Mouse (Mus musculus): ENCODE results near the gene Rxfp2. TPM values are rescaled to one million over a fixed set of nuclear protein-coding genes. Genes with fewer than 3 reads are reported as not detected.

Gene Rxfp2
- polyA plus RNA-seq, 1 experiment from 2014 or later = 0.44 TPM

DNA sequence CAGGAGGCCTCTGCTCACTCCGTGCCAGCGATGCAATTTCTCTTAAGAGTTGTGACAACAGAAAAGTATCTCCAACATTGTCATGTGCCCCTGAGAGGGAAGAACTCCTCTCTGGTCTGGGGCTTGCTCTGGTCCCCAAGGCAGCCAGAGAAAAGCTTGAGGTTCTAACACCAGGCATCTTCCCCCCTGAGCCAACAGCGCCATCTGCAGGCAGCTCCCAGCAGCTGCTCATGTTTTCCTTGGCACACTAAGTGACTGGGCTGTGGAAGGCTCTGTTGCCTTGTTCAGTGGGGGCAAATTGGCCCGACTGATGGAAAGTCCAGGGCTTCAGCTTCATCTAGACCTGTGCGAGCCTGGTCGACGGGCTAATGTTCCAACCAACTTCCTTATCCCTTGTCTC lies 31.5 kb downstream of the Rxfp2 start:
- Histone ChIP-seq H3K27me3 (replicated peaks) (no peaks in the 10 kb centered on the region), H3K4me3 (replicated peaks) (no peak overlapping the region), H3K4me1 (replicated peaks) (no peaks in the 10 kb centered on the region), H3K27ac (no peak overlapping the region), H3K9ac (no peak overlapping the region), H3K4me2 (replicated peaks) (no peak overlapping the region), H3K9me3 (no peaks in the 10 kb centered on the region), H3K36me3 (no peaks in the 10 kb centered on the region)
- 0 out of 2 replicates have a peak, but pooled peaks have one; percentile 34 for ATAC-seq
- WGBS = 54% methylated on average over 7 of the region's 7 CpGs

DNA sequence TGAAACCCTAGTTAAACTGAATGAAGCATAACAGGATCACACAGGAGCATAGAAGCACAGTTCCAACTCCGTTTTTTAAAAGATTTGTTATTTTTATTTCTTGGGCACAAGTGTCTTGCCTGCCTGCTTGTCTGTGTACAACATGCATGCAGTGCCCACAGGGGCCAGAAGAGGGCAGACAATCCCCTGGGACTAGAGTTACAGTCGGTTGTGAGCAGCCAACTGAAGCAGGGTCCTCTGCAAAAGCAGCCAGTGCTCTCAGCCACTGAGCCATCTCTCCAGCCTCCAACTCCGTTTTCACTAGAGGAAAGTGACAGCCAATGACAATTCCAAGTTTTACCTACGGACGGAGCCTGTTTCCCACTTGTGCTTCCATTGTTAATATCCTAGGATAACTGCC lies 33.4 kb downstream of the Rxfp2 start:
- H3K27me3 ChIP-seq (replicated peaks) = no peaks in the 10 kb centered on the region
- no peaks in the 10 kb centered on the region for H3K4me1 ChIP-seq (replicated peaks)
- no peak overlapping the region for H3K4me2 ChIP-seq (replicated peaks)
- no peak overlapping the region for H3K9ac ChIP-seq
- no peak for ATAC-seq
- H3K9me3 ChIP-seq = no peaks in the 10 kb centered on the region
- no peaks in the 10 kb centered on the region for H3K36me3 ChIP-seq
- 59% methylated on average over 5 of the region's 5 CpGs for WGBS
- H3K27ac ChIP-seq = no peak overlapping the region
- H3K4me3 ChIP-seq (replicated peaks) = no peak overlapping the region

DNA sequence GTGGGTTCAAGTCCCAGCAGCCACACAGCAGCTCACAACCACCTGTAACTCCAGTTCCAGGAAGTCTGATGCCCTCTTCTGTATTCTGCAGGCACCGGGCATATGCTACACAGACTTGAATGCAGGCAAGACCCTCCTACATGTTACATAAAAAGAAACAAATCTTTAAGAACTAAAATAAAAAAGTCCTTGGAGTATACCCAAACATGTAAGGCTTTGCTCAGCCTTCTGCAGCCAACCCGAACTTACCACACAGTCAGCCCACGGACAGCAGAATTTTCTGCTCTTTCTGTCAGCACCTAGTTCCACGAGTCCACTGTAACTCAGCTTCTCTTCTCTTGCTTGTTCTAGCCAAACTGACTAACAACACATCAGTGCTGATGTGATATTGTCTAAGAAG lies 34.8 kb downstream of the Rxfp2 start:
- H3K9ac ChIP-seq = no peak overlapping the region
- no peak overlapping the region for H3K4me3 ChIP-seq (replicated peaks)
- H3K9me3 ChIP-seq = no peaks in the 10 kb centered on the region
- no peaks in the 10 kb centered on the region for H3K36me3 ChIP-seq
- no peak overlapping the region for H3K27ac ChIP-seq
- 78% methylated on average over 4 of the region's 4 CpGs for WGBS
- H3K4me1 ChIP-seq (replicated peaks) = no peaks in the 10 kb centered on the region
- H3K27me3 ChIP-seq (replicated peaks) = no peaks in the 10 kb centered on the region
- H3K4me2 ChIP-seq (replicated peaks) = no peak overlapping the region
- ATAC-seq = no peak

DNA sequence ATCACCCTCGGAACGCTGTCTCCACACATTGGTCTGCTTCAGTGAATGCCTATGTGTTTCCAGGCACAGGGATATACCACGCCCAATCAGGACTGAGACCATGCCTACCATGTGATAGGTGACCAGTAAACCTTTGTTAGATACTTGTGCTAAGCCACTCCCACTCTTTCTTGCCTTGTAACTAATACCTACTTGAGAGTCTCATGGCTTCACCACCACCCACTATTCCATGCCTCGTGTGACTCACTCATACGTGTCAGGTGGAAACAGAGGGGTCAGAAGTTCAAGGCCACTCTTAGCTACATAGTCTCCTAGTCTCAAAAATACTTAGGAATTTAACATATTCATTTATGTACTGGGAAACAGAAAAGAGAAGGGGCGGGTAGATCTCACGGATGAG lies 35.5 kb downstream of the Rxfp2 start:
- Histone ChIP-seq H3K36me3 (no peaks in the 10 kb centered on the region), H3K4me2 (replicated peaks) (no peak overlapping the region), H3K9ac (no peak overlapping the region), H3K27ac (no peak overlapping the region), H3K9me3 (no peaks in the 10 kb centered on the region), H3K4me1 (replicated peaks) (no peaks in the 10 kb centered on the region), H3K27me3 (replicated peaks) (no peaks in the 10 kb centered on the region), H3K4me3 (replicated peaks) (no peak overlapping the region)
- ATAC-seq = no peak
- 80% methylated on average over 7 of the region's 7 CpGs for WGBS

DNA sequence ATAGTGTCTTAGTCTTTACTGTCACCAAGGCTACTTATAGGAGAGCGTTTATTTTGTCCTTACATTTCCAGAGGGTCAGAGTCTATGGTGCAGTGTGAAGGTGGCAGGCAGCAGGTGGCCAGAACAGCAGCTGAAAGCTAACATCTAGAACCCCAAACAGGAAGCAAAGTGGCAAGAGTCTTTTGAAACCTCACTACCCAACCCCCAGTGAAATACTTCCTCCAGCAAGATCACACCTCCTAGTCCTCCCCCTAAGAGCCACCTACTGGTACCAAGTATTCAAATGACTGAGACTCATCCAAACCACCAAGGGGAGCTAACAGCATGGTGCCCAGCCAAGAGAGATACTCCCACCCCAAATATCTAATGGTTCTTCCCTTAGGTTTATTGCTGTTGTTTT lies 36.8 kb downstream of the Rxfp2 start:
- Histone ChIP-seq H3K4me3 (replicated peaks) (no peak overlapping the region), H3K27me3 (replicated peaks) (no peaks in the 10 kb centered on the region), H3K4me2 (replicated peaks) (no peak overlapping the region), H3K27ac (no peak overlapping the region), H3K9ac (no peak overlapping the region), H3K4me1 (replicated peaks) (no peaks in the 10 kb centered on the region), H3K9me3 (no peaks in the 10 kb centered on the region), H3K36me3 (no peaks in the 10 kb centered on the region)
- WGBS = 85% methylated on average over 1 of the region's 1 CpGs
- no peak for ATAC-seq

DNA sequence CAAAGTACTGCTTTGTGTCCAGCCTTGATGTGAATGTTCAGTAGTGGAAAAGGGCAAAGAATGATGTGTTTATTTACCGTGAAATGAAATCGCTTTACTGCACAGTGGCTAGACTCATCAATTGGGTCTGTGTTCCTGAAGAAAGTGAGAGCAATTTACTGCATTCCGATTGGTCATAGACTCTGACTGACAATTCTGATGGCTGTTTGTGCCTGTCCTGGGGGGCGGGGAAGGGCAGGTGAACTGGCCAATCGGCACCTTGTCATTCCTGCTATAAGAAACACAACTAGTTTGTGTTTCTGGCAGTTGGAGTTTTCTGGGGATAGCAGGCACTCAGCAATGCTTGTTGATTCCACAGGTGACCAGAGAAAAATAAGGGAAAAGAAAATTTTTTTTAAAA lies 37.6 kb downstream of the Rxfp2 start:
- H3K4me1 ChIP-seq (replicated peaks) = no peaks in the 10 kb centered on the region
- ATAC-seq = no peak
- no peak overlapping the region for H3K4me3 ChIP-seq (replicated peaks)
- 76% methylated on average over 5 of the region's 5 CpGs for WGBS
- no peak overlapping the region for H3K4me2 ChIP-seq (replicated peaks)
- H3K27ac ChIP-seq = no peak overlapping the region
- H3K27me3 ChIP-seq (replicated peaks) = no peaks in the 10 kb centered on the region
- no peaks in the 10 kb centered on the region for H3K9me3 ChIP-seq
- no peaks in the 10 kb centered on the region for H3K36me3 ChIP-seq
- H3K9ac ChIP-seq = no peak overlapping the region

DNA sequence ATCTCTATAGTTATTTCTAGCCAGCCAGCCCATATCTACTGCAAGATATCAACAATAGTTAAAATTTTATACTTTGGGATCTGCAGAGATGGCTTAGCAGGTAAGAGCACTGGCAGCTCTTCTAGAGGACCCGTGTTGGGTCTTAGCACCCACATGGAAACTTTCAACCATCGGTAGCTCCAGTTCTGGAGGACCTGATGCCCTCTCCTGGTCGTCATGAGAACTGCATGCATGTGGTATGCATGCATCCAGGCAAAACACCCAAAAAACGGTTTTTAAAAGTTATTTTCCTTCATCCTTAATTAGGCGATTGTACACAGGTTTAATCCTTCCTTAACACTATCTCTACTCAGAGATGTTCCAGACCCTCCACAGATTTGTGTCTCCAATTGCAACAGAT lies 40.4 kb downstream of the Rxfp2 start:
- WGBS = 83% methylated on average over 5 of the region's 5 CpGs
- ATAC-seq = no peak
- Histone ChIP-seq H3K4me3 (replicated peaks) (no peak overlapping the region), H3K9ac (no peak overlapping the region), H3K9me3 (no peaks in the 10 kb centered on the region), H3K4me1 (replicated peaks) (no peaks in the 10 kb centered on the region), H3K27ac (no peak overlapping the region), H3K4me2 (replicated peaks) (no peak overlapping the region), H3K27me3 (replicated peaks) (no peaks in the 10 kb centered on the region), H3K36me3 (no peaks in the 10 kb centered on the region)

DNA sequence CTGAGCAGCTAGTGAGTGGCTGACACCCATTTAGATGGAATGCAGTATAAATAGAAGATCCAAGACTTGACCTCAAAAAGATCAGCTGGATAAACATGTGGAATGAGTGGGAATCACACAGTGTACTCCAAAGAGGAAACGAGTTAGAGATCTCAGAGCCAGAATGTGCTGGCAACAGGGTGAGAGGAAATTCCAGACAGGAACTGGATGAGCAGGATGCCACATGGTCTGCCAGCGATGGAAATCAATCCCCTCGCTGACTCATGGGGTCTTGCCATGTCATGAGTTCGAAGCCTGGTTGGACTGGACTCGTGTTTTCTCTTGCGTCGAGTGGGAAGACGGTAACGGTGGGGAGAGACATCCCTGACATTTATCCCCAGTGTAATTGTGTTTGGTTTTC lies 41.0 kb downstream of the Rxfp2 start:
- no peak overlapping the region for H3K9ac ChIP-seq
- no peaks in the 10 kb centered on the region for H3K9me3 ChIP-seq
- ATAC-seq = no peak
- H3K27me3 ChIP-seq (replicated peaks) = no peaks in the 10 kb centered on the region
- H3K36me3 ChIP-seq = no peaks in the 10 kb centered on the region
- WGBS = 86% methylated on average over 9 of the region's 9 CpGs
- H3K4me1 ChIP-seq (replicated peaks) = no peaks in the 10 kb centered on the region
- H3K4me2 ChIP-seq (replicated peaks) = no peak overlapping the region
- H3K4me3 ChIP-seq (replicated peaks) = no peak overlapping the region
- no peak overlapping the region for H3K27ac ChIP-seq

DNA sequence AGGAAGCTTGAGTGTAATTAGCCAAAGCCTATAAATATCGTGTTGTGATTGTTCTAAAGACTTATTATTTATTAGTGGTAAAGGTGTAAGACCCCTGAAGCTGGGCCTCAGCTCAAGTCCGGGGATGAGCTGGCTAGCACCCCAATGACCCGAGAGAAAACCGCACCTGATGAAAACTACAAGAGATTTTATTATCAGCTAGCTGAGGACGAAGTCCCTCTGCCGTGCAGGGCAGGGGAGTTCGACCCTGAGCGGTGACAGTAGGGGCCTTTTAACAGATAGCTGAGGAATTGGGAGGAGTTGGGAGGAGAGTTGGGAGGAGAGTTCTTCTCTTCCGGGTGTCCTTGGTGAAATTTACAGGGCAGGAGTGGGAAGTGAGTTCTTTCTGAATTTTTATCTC lies 42.6 kb downstream of the Rxfp2 start:
- Histone ChIP-seq H3K36me3 (no peaks in the 10 kb centered on the region), H3K27ac (no peak overlapping the region), H3K4me2 (replicated peaks) (no peak overlapping the region), H3K9ac (no peak overlapping the region), H3K9me3 (no peaks in the 10 kb centered on the region), H3K4me3 (replicated peaks) (no peak overlapping the region), H3K4me1 (replicated peaks) (no peaks in the 10 kb centered on the region), H3K27me3 (replicated peaks) (no peaks in the 10 kb centered on the region)
- WGBS = 86% methylated on average over 9 of the region's 9 CpGs
- ATAC-seq = no peak

DNA sequence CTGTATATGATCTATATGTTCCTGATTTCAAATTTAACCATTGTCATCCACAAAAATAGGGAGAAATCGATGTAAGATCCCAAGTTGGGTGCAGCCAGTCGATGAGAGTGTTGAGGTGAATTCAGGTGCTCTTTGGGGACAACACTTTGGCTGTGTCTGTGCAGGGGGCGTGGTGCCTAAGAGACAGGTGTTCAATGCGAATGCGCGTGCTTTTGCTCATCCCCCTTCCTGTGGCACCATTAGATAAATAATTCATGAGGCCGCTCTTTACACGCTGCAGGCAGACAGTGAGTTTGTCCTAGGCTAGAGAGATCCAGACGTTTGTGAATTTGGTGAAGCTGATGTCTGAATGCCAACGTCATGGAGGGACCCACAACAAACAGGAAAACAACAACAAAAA lies 45.8 kb downstream of the Rxfp2 start:
- Histone ChIP-seq H3K4me1 (replicated peaks) (no peaks in the 10 kb centered on the region), H3K36me3 (no peaks in the 10 kb centered on the region), H3K27ac (no peak overlapping the region), H3K9me3 (no peaks in the 10 kb centered on the region), H3K4me3 (replicated peaks) (no peak overlapping the region), H3K9ac (no peak overlapping the region), H3K27me3 (replicated peaks) (no peaks in the 10 kb centered on the region), H3K4me2 (replicated peaks) (no peak overlapping the region)
- ATAC-seq = no peak
- 62% methylated on average over 10 of the region's 10 CpGs for WGBS

DNA sequence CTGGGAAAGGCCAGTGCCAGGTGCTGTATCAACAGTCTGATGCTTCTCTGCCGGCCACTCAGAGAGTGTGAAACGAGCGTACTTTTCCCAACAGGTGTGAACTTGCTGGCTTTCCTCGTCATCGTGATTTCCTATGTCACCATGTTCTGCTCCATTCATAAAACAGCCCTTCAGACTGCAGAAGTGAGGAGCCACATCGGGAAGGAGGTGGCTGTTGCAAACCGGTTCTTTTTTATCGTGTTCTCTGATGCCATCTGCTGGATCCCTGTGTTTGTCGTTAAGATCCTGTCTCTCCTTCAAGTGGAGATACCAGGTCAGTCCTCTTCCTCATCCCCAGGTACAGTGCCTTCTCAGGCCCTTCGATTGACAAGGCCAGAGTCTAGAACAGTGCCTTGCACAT lies 51.6 kb downstream of the Rxfp2 start:
- Histone ChIP-seq H3K9me3 (no peaks in the 10 kb centered on the region), H3K9ac (no peak overlapping the region), H3K27ac (no peak overlapping the region), H3K27me3 (replicated peaks) (no peaks in the 10 kb centered on the region), H3K4me2 (replicated peaks) (no peak overlapping the region; the same call in 1 of the 2 replicates), H3K4me3 (replicated peaks) (no peak overlapping the region), H3K4me1 (replicated peaks) (no peaks in the 10 kb centered on the region), H3K36me3 (no peaks in the 10 kb centered on the region)
- 17% methylated on average over 10 of the region's 10 CpGs for WGBS
- ATAC-seq = no peak

DNA sequence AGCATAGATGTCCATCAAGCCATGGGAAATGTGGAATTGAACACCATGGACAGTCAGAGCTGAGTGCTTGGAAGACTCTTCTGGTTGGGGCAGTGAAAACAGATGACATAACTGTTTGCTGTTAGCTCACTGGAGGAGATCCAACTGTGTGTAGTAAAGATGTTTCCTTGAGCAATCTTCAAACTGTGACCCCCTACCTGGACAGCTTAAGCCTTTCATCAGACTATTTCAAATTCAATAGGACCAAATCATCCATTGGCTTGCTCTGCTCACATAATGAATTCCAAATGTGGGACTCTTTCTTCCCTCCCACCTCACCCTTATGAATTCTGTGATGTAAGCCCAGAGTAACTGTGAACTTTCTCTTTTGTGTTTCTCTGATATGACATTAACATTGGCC lies 53.3 kb downstream of the Rxfp2 start:
- no peak overlapping the region for H3K27ac ChIP-seq
- no peaks in the 10 kb centered on the region for H3K36me3 ChIP-seq
- no peaks in the 10 kb centered on the region for H3K4me1 ChIP-seq (replicated peaks)
- no peak overlapping the region for H3K9ac ChIP-seq
- no peak overlapping the region for H3K4me2 ChIP-seq (replicated peaks)
- no peaks in the 10 kb centered on the region for H3K9me3 ChIP-seq
- H3K27me3 ChIP-seq (replicated peaks) = no peaks in the 10 kb centered on the region
- no peak overlapping the region for H3K4me3 ChIP-seq (replicated peaks)
- ATAC-seq = no peak

DNA sequence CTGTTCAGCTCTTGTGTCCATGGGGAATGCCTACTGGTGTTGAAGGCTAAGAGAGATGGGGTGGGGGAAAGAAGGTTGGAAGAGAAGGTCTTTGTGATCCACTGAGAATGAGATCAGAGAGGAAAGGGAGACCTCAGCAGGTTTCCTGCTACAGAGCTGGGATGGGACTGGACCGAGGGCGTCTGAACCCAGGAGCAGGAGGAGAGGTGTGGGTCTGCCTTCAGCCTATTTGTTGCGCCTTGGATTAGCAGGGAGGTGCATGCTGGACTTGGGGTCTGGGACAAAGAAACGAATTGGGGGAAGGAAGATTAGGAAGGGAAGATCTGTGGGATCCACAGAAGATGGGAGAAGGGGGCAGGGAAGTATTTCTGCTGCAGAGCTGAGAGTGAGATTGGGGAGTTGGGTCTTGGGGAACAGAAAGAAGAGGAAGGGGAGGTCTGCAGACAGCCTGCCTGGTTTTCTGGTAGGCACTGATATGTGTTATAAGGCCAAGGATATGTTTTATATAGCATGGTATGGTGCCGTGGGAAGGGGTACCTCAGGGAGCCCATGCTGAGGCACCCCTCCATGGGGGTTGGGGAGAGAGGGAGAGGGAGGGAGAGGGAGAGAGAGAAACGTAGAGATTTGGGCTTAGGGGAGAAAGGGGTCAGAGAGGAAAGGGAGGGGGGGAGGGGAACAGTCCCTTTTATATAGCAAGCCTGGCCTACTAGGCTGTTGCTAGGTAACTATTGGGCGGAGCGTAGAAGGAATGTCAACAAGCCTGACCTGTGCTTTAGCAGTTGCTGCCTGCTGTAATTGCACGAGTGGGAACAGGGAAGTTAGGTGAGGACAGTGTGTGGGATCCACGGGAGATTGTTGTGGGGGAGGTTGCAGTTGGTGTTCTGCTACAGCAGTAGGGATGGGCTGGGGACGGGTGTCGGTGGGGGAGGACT lies 61.7 kb downstream of the Rxfp2 start:
- Histone ChIP-seq H3K4me1 (replicated peaks) (no peaks in the 10 kb centered on the region), H3K36me3 (no peaks in the 10 kb centered on the region), H3K9me3 (no peaks in the 10 kb centered on the region), H3K9ac (no peak overlapping the region), H3K27ac (no peak overlapping the region), H3K4me2 (replicated peaks) (peak overlapping the region; percentile 30), H3K27me3 (replicated peaks) (no peaks in the 10 kb centered on the region), H3K4me3 (replicated peaks) (no peak overlapping the region)
- peak; percentile 86 for ATAC-seq
- 31% methylated on average over 12 of the region's 12 CpGs for WGBS

Data from intestine, embryonic 15.5 days (tissue).